Mouse (Mus musculus): ENCODE results near the gene Psmb4. TPM values are rescaled to one million over a fixed set of nuclear protein-coding genes. Genes with fewer than 3 reads are reported as not detected.
"Not testable (repeated sequence)": the region's sequence is repeated elsewhere in the genome, so short reads cannot be mapped to it uniquely, and the experiment has no call there.

Psmb4 gene
- polyA plus RNA-seq (2012; rRNA removed): 353 and 477 TPM in 2 replicates

DNA sequence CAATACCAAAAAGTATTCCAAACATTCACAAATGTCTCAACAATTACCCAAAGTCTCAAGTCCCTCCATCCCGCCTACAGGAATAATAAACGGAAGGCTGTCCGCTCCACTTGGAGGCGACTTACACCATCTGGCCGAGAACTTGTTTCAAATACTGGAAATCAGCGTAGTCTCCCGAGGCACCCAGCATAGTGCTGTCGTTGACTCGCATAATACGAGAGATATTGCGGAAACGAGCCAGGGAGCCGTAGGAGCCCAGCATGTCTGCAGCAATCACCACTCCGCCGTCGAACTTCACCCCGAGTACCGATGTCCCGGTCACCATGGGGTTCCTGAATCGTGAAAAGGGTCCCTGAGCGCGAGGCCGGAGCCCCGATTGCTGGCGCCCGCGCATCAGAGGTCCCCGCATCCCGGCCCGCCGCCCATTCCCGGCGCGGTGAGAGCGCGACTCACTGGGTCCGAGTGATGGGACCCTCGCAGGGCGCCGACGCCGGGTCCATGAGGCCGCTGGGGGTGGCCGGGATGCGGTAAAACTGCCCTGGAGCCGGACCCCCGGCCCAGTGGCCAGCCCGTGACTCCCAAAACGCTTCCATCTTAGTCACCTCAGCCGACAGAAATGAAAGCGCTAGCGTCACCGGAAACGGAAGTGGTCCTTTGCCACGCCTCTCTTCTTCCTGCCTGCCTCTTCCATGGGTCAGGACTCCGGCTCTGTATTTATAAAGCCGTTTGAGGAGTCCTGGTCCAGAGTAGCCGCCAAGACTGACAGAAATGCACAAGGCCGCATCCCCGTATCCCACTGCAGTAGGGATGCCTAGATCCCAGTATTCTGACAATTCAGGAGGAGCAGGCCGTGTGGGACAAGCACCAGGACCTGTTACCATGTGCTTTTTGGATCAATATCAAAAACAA lies at the start of gene Psmb4:
Gene Psmb4 (minus strand): TSS at position 646 of the 909 bp plus-strand sequence.
- TF ChIP-seq CTCF (IDR thresholded peaks at IDR 0.05; ENCODE audit: borderline replicate concordance, extremely low read depth, insufficient read depth, insufficient read length): no peak
- TF ChIP-seq POLR2A (IDR thresholded peaks at IDR 0.05; ENCODE audit: borderline replicate concordance, extremely low read depth, insufficient read depth, insufficient read length, poor library complexity, severe bottlenecking): peak; percentile 20; the same call in 1 of the 2 replicates
- peak; percentile 96 for DNase-seq (ENCODE audit: low read depth)

DNA sequence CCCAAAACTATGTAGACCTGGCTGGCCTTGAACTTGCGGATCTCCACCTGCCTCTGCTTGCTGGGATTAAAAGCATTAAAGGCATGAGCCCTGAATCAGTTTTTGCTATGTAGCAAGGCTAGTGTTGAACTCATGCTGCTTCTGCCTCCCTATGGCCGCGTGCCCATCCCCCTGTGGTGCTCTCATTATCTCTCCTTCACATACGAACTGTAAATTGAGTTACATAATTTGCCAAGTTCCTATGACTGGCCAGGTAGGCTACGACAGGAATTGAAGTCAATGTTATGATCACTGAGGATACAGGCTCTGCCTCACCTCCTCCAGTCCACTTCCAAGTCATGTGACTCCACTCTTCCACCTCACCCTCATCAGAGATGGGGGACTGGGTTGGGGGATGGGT lies 49.4 kb upstream of the Psmb4 start:
- not testable (repeated sequence) for DNase-seq (ENCODE audit: low read depth)

DNA sequence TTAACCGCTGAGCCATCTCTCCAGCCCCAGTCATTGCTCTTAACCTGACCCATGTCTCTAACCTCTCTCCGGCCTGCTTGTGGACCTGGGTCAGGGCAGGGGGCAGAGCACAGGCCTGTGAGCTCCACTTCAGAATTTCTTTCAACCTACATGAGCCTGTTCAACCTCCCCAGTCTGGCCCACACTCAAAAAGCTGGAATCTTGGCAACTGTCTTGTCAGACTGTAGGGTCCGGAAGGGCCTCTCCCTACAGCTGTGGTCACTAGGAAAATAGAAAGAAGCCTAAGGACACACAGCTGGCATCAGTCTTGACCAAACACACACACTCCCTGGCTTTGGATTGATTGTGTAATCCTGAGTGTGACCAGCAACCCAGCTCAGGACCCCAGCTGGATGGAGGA lies 48.6 kb upstream of the Psmb4 start:
- not testable (repeated sequence) for DNase-seq (ENCODE audit: low read depth)

DNA sequence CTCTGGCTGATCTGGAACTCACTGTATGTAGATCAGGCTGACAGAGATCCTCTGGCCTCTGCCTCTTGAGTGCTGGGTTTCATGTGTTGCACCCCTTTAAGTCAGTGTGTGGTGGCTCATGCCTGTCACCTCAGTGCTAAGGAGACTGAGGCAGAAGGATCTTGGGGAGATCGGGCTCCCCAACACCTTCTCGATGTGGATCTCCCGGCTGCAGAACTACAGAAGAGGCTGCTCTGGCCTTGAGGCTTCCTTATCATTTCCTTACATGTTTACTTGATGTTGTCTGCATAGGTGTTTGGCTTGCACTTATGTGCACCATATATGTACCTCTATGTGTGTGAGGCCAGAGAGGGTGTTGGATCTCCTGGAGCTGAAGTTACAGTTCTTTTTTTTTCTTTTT lies 47.8 kb upstream of the Psmb4 start:
- DNase-seq (ENCODE audit: low read depth): not testable (repeated sequence)

DNA sequence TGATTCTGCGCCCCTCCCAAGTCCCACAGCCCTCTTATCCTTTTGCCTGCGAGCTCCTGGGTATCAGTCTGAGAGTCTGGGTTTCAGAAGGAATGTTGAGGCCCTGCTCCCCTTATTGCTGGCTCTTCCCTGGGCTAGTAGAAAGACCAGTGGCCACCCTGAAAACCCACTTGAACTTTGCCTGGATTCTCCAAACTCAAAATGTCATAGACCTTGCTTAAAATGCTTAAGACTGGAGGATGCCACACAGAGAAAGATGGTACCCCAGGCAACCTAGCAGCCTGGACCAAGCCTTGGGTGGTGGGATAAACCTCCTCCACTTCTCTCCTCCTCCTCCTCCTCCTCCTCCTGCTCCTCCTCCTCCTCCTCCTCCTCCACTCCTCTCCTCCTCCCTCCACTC lies 46.8 kb upstream of the Psmb4 start:
- not testable (repeated sequence) for DNase-seq (ENCODE audit: low read depth)

DNA sequence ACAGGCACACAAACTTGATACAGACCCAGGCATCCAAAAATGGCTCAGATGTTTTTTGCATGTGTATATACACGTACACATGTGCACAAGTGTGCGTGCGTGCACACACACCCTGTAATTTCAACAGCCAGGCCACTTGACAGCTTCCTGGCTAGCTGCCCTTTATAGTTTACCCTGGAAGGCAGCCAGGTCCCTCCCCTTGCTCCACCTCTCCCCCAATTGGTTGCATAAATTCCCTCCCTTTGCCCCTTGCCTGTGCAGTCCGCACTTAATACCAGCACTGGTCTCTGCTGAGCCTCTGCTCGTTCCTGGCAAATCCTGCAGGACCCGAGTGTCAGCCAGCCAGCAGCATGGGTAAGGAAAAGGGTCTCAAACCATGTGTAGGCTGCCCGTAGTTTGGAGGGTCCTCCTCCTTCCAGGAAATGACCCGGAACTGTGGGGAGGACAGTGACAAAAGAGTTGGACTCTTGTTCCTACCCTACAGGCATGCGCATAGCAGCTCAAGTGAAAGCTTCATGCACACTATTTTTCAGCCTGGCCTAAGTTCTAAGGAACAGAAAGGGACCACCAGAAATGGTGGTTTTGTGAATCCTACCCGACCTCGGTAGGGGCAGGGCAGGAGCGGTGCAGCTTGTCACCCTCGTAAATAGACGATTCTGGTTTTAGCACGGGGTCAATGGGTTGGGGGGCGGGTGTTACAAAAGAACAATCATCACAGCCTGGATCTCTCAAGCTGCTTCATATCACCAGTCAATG lies 46.2 kb upstream of the Psmb4 start, which contains the start of gene Selenbp1:
Gene Selenbp1 (plus strand): TSS at position 248 of the 756 bp plus-strand sequence.
- no peak for TF ChIP-seq POLR2A (IDR thresholded peaks at IDR 0.05; ENCODE audit: borderline replicate concordance, extremely low read depth, insufficient read depth, insufficient read length, poor library complexity, severe bottlenecking)
- TF ChIP-seq CTCF (IDR thresholded peaks at IDR 0.05; ENCODE audit: borderline replicate concordance, extremely low read depth, insufficient read depth, insufficient read length): no peak
- peak; percentile 89 for DNase-seq (ENCODE audit: low read depth)

DNA sequence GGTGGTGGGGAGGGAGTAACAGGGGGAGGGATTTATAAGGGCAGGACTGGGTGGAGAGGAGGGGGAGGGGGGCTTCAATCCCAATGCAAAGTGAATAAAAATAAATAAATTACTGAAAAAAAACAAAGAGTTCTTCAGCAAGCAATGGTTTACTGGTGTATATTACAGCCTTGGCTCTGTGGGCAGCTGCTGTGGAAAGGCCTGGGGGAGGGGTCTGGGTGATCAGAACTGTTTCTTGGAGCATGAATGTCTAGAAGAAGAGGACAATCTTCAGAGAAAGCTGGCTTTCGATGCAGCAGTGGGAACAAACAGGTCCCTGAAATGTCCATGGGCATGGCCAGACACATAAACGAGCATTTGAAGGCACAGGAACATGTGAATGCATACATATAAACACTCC lies 45.5 kb upstream of the Psmb4 start:
- DNase-seq (ENCODE audit: low read depth): peak; percentile 6

DNA sequence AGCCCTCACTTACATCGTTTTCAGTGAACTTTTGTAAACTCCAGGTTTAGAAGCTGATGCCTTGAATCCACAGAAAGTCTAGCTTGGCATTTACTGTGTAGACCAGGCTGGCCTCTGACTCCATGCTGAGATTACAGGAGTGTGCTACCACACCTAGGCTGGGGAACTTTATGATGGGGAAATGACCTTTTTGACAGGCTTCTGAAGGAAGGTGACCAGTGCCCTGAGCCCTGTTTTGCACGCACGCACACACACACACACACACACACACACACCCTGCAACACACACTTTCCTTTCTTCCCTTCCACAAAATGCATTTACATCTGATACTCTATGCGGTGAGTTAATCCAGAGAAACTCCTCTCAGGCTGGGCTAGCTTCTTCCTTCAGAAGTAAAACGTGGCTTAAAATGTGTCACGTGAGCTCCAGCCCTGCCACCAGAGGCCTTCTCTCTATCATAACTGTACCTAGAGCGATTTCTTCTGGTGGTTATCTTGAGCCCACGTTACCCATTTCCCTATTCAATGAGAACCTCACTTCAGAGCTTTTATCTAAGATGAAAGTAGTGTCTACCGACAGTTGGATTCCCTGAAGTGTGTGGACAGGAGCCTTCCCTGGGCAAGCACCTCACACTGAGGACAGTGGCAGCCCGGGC lies 44.8 kb upstream of the Psmb4 start:
- not testable (repeated sequence) for DNase-seq (ENCODE audit: low read depth)

DNA sequence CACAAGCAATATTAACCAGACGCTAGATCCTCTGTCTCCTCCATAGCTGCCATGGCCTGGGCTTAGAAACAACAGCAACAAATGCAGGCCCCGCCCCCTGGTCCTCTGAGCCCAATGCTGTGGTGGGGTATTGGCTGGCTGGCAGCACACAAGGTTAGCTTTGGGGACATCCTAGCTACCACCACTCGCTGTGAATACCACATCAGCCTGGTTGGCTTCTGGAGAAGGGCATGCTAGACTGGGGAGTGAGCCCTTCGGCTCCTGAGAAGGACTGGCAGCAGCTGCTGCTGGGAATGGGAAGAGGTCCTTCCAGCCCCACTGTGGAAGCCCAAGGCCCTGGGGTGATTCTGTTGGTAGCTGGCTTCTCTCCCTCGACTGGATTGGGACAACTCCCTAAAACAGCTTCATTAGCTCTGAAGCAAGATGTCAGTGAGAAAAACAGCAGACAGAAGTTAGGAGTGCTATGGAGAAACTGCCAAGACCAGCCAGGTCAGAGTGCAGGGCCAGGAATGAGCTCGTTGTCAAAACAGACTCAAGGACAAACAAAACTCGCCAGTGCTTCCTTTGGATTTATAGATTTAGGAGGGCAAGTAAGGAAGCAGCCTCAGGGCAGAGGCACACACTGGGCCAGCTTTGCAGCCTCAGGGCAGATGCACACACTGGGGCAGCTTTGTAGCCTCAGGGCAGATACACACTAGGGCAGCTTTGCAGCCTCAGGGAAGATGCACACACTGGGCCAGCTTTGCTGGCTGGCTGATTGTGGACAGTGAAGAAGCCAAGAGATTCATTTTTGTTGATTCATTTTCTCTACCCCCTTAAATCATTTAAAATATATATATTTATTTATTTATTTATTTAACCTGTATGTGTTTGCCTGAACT lies 43.9 kb upstream of the Psmb4 start:
- not testable (repeated sequence) for DNase-seq (ENCODE audit: low read depth)

DNA sequence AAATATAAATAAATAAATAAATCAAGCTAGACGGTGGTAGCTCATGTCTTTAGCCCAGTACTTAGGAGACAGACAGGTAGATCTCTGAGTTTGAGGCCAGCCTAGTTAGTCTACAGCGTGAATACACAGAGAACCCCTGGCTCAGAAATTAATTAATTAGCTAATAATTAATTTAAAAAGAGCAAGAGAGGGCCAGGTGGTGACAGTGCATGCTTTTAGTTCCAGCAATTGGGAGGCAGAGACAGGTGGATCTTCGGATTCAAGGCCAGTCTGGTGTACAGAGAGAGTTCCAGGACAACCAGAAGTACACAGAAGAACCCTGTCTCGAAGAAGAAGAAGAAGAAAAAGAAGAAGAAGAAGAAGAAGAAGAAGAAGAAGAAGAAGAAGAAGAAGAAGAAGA lies 42.2 kb upstream of the Psmb4 start:
- not testable (repeated sequence) for DNase-seq (ENCODE audit: low read depth)

DNA sequence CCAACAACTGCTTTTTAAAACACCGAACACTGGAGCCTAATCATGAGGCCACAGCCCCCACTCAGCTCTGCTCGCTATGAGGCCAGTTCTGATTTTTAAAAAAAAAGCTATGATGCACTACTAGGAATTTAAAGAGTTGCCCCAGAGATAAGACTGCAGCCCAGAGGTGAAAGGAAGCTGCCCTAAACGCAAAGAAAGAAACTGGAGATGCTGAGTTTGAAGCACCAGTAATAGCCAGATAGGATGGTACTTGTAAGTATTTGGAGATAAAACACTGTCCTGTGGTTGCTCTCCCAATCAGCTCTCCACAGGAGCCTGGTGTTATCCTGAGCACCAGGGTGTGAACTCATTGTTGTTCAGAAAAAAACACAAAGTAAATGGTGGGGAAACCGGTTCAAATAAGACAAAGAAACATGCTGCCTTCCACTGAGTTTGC lies 39.6 kb upstream of the Psmb4 start:
- DNase-seq (ENCODE audit: low read depth): not testable (repeated sequence)

DNA sequence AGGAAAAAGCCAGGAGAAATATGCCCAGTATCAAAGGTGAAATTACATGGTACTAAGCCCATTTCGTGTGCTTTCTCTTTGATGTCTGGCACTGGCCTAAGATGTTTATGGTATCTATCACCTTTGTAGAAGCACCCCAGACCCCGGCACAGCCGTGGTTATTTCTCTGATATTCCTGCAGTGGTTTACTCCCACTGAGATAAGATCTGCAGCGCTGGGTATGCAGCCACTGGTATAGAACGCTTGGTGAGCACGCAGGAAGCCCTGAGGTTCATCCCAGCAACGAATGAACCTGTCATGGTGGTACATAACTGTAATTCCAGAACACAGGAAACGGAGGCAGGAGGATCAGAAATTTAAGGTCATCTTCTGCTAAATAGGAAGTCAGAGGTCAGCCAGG lies 37.9 kb upstream of the Psmb4 start:
- TF ChIP-seq CTCF (IDR thresholded peaks at IDR 0.05; ENCODE audit: borderline replicate concordance, extremely low read depth, insufficient read depth, insufficient read length) (no peak), POLR2A (IDR thresholded peaks at IDR 0.05; ENCODE audit: borderline replicate concordance, extremely low read depth, insufficient read depth, insufficient read length, poor library complexity, severe bottlenecking) (no peak)
- DNase-seq (ENCODE audit: low read depth): no peak

DNA sequence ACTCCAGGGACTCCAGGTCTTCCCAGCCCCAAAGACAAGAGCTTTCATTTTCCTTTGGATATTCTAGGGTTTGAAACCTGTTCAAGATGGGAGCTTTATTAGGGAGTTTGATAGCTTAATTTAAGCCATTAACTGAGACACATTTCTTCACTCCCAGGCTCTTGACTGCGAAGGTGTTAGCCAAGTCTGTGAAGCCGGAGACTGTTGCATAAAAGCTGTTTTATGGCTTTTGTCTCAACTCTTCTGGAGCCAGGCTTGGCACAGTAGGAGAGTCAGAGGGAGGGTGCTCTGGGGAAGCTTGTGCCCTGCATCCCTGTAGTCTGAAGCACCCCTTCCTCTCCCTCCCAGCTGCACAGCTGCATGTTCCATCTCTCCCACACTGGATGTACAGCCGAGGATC lies 35.6 kb upstream of the Psmb4 start:
- TF ChIP-seq POLR2A (IDR thresholded peaks at IDR 0.05; ENCODE audit: borderline replicate concordance, extremely low read depth, insufficient read depth, insufficient read length, poor library complexity, severe bottlenecking): no peak
- no peak for TF ChIP-seq CTCF (IDR thresholded peaks at IDR 0.05; ENCODE audit: borderline replicate concordance, extremely low read depth, insufficient read depth, insufficient read length)
- DNase-seq (ENCODE audit: low read depth): no peak
